Mouse (Mus musculus) intestine, embryonic 16.5 days (tissue): ENCODE results near the gene Snrnp40. TPM values are rescaled to one million over a fixed set of nuclear protein-coding genes. Genes with fewer than 3 reads are reported as not detected.

Source experiments
- ATAC-seq: fragments of 200-750 bp; cut with Nextera tagmentation; 2 replicates; pipeline ENCODE4 v1.8.0; 2017; ENCODE audit warnings: moderate TSS enrichment, moderate library complexity
- H3K27ac ChIP-seq: fragments of 300-500 bp; sonication (generic); 2 replicates; pipeline ENCODE4 v1.5.1; 2014; ENCODE audit warnings: mild to moderate bottlenecking, low read length
- H3K27me3 ChIP-seq: fragments of 300-500 bp; sonication (generic); replicated peaks from 2 replicates; pipeline ENCODE4 v1.6.1; 2014; ENCODE audit warnings: low read length, control low read depth, mixed read lengths; ENCODE audit not compliant: control insufficient read depth, insufficient read depth
- H3K36me3 ChIP-seq: fragments of 300-500 bp; sonication (generic); 2 replicates; pipeline ENCODE4 v1.6.1; 2014; ENCODE audit warnings: low read length, control low read depth; ENCODE audit not compliant: control insufficient read depth, insufficient read depth
- H3K4me1 ChIP-seq: fragments of 300-500 bp; sonication (generic); 2 replicates; pipeline ENCODE4 v1.6.1; 2014; ENCODE audit warnings: low read length, control low read depth, mixed read lengths; ENCODE audit not compliant: control insufficient read depth, insufficient read depth
- H3K4me2 ChIP-seq: fragments of 300-500 bp; sonication (generic); 2 replicates; pipeline ENCODE4 v1.6.1; 2014; ENCODE audit warnings: low read depth, low read length, control low read depth
- H3K4me3 ChIP-seq: fragments of 300-500 bp; sonication (generic); 2 replicates; pipeline ENCODE4 v1.5.1; 2014; ENCODE audit warnings: mild to moderate bottlenecking, low read length
- H3K9ac ChIP-seq: fragments of 300-500 bp; sonication (generic); 2 replicates; pipeline ENCODE4 v1.6.1; 2014; ENCODE audit warnings: low read depth, low read length
- H3K9me3 ChIP-seq: fragments of 300-500 bp; sonication (generic); 2 replicates; pipeline ENCODE4 v1.6.1; 2016; ENCODE audit warnings: low read length, control low read depth; ENCODE audit not compliant: control insufficient read depth
- WGBS: fragments of 180-500 bp; shearing (Covaris S2); extraction: QIAGEN DNeasy Blood & Tissue Kit; methylation state at CpG from one replicate; pipeline ENCODE4 v1.1.7; 2014; 5-methylcytosine and 5-hydroxymethylcytosine counted together
- polyA plus RNA-seq: library from polyadenylated mRNA; unstranded; fragments of >200 nt; fragmentation: Nextera tagmentation; extraction: Ambion mirVana; gene quantifications from 2 replicates; pipeline ENCODE4 v1.2.1, GENCODE M21; 2015

Snrnp40 gene
- polyA plus RNA-seq, 1 experiment from 2014 or later = 118 TPM

GRCm38 (mm10) chr4:130323165-130323564 is 36.8 kb upstream of the Snrnp40 start:
- H3K27ac ChIP-seq = no peak overlapping the region
- H3K9ac ChIP-seq = no peak overlapping the region
- no peak for ATAC-seq
- no peaks in the 10 kb centered on the region for H3K27me3 ChIP-seq
- H3K9me3 ChIP-seq = no peaks in the 10 kb centered on the region
- peaks cover 9% of the 10 kb centered on the region for H3K36me3 ChIP-seq
- H3K4me1 ChIP-seq = no peaks in the 10 kb centered on the region
- no peak overlapping the region for H3K4me3 ChIP-seq
- no peak overlapping the region for H3K4me2 ChIP-seq
- 69% methylated on average over 1 of the region's 1 CpGs for WGBS

GRCm38 (mm10) chr4:130323607-130324006 is 36.3 kb upstream of the Snrnp40 start:
- no peaks in the 10 kb centered on the region for H3K9me3 ChIP-seq
- no peak overlapping the region for H3K4me2 ChIP-seq
- H3K27me3 ChIP-seq = no peaks in the 10 kb centered on the region
- H3K4me1 ChIP-seq = no peaks in the 10 kb centered on the region
- H3K4me3 ChIP-seq = no peak overlapping the region
- H3K9ac ChIP-seq = no peak overlapping the region
- ATAC-seq = no peak
- H3K36me3 ChIP-seq = peaks cover 9% of the 10 kb centered on the region
- H3K27ac ChIP-seq = no peak overlapping the region
- WGBS = 80% methylated on average over 5 of the region's 5 CpGs

DNA sequence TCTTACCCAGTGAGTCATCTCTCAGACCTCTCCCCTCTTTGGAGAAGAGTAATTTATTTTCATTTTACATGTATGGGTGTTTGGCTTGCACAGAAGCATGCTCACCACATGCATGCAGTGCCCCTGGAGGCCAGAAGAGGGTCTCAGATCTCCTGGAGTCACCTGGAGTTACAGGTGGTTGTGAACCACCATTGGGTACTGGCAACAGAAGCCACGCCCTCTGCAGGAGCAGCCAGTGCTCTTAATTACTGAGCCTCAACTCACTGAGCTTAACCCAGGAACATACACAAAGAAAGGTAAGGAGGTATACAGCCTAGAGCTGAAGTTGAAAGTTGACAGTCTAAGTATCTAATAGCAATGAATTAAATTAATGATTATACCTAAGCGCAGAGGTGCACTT is 34.5 kb upstream of the Snrnp40 start:
- WGBS = 89% methylated on average over 2 of the region's 2 CpGs
- peaks cover 7% of the 10 kb centered on the region; the same call in 1 of the 2 replicates for H3K36me3 ChIP-seq

DNA sequence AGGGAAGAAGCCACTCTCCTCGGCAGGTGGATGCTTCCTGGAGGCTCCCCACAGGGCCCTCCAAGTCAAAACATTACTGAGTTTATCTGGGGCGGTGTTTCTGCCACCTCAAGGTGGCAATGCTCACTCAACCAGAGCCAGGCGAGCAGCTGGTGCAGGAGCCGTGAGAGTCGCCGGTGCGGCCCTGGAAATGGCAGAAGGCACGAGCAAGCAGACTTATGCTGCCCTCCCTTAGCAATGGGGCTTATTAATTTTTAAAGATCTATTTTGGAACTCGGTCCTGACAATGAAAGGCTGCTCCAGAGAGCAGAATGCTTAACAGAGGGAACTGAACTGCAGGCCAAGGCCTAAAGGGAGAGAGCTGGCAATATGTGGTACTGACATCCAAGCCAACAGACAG is 32.6 kb upstream of the Snrnp40 start:
- ATAC-seq = no peak
- Histone ChIP-seq H3K36me3 (peaks cover 4% of the 10 kb centered on the region; the same call in 1 of the 2 replicates), H3K4me2 (no peak overlapping the region), H3K9me3 (no peaks in the 10 kb centered on the region), H3K4me1 (no peaks in the 10 kb centered on the region), H3K9ac (no peak overlapping the region), H3K4me3 (no peak overlapping the region), H3K27ac (no peak overlapping the region), H3K27me3 (no peaks in the 10 kb centered on the region)
- 86% methylated on average over 9 of the region's 9 CpGs for WGBS

More for the DNA sequence above, 34.5 kb upstream of the Snrnp40 start:
- Histone ChIP-seq H3K4me1 (no peaks in the 10 kb centered on the region), H3K4me3 (no peak overlapping the region), H3K9me3 (no peaks in the 10 kb centered on the region), H3K27me3 (no peaks in the 10 kb centered on the region), H3K27ac (no peak overlapping the region), H3K4me2 (no peak overlapping the region), H3K9ac (no peak overlapping the region)
- no peak for ATAC-seq

- WGBS = 76% methylated on average over 5 of the region's 5 CpGs
- peaks cover 7% of the 10 kb centered on the region; the same call in 1 of the 2 replicates for H3K36me3 ChIP-seq
- H3K4me1 ChIP-seq = no peaks in the 10 kb centered on the region
- no peak overlapping the region for H3K27ac ChIP-seq
- H3K27me3 ChIP-seq = no peaks in the 10 kb centered on the region
- ATAC-seq = no peak
- H3K4me3 ChIP-seq = no peak overlapping the region
- H3K4me2 ChIP-seq = no peak overlapping the region
- no peaks in the 10 kb centered on the region for H3K9me3 ChIP-seq
- H3K9ac ChIP-seq = no peak overlapping the region
Measured at GRCm38 (mm10) chr4:130335867-130336266, 24.1 kb upstream of the Snrnp40 start.

- no peaks in the 10 kb centered on the region for H3K4me1 ChIP-seq
- no peak overlapping the region for H3K9ac ChIP-seq
- no peak for ATAC-seq
- H3K9me3 ChIP-seq = no peaks in the 10 kb centered on the region
- WGBS = 25% methylated on average over 4 of the region's 4 CpGs
- H3K4me3 ChIP-seq = no peak overlapping the region
- H3K36me3 ChIP-seq = peaks cover 7% of the 10 kb centered on the region; the same call in 1 of the 2 replicates
- no peaks in the 10 kb centered on the region for H3K27me3 ChIP-seq
- H3K27ac ChIP-seq = no peak overlapping the region
- no peak overlapping the region for H3K4me2 ChIP-seq
Measured at GRCm38 (mm10) chr4:130341691-130342090, 18.2 kb upstream of the Snrnp40 start.

DNA sequence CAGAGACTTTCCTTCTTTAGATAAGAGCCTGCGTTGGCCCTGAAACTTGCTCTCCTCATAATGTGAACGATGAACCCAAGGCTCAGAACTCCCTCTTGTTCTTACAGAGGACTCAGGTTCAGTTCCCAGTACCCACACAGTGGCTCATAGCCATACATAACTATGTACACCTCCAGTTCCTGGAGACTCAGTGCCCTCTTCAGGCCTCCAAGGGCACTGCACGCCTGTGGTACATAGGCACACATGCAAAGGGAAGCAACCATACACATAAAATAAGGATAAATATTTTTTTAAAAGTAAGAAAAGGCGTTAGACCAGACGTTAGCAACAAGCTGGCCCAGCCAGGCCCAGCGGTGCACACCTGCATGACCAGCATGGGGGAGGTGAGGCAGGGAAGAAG is 10.3 kb upstream of the Snrnp40 start:
- no peak overlapping the region for H3K27ac ChIP-seq
- H3K36me3 ChIP-seq = no peaks in the 10 kb centered on the region; the same call in 1 of the 2 replicates
- no peak for ATAC-seq
- no peaks in the 10 kb centered on the region for H3K27me3 ChIP-seq
- no peaks in the 10 kb centered on the region for H3K4me1 ChIP-seq
- WGBS = 89% methylated on average over 6 of the region's 6 CpGs
- H3K9ac ChIP-seq = no peak overlapping the region
- H3K4me2 ChIP-seq = no peak overlapping the region
- H3K4me3 ChIP-seq = no peak overlapping the region
- H3K9me3 ChIP-seq = no peaks in the 10 kb centered on the region

- Histone ChIP-seq H3K4me2 (no peak overlapping the region), H3K36me3 (no peaks in the 10 kb centered on the region; the same call in 1 of the 2 replicates), H3K27me3 (no peaks in the 10 kb centered on the region), H3K27ac (no peak overlapping the region), H3K9me3 (no peaks in the 10 kb centered on the region), H3K4me1 (no peaks in the 10 kb centered on the region), H3K4me3 (no peak overlapping the region), H3K9ac (no peak overlapping the region)
- WGBS = 87% methylated on average over 16 of the region's 16 CpGs
- no peak for ATAC-seq
Measured at GRCm38 (mm10) chr4:130350690-130351422, 9.1 kb upstream of the Snrnp40 start.

DNA sequence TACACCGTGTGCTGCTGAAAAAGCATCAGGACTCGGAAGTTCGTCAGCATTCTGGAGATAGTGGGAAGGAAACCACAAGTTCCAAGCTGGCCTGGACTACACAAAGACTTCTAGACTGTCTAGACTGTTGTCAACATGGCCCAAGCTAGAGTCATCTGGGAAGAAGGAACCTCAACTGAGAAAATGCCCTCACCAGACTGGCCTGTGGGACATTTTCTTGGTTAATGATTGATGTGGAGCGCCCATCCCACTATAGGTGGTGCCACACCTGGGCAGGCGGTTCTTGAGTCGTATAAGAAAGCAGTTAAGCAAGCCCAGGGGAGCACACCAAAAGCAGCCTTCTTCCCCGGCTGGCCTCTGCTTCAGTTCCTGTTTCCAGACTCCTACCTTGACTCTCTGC is 7.3 kb upstream of the Snrnp40 start:
- H3K9me3 ChIP-seq = no peaks in the 10 kb centered on the region
- H3K27ac ChIP-seq = 0 out of 2 replicates have a peak overlapping the region, but pooled peaks have one; percentile 5
- H3K36me3 ChIP-seq = no peaks in the 10 kb centered on the region; the same call in 1 of the 2 replicates
- WGBS = 73% methylated on average over 7 of the region's 7 CpGs
- no peak overlapping the region for H3K4me3 ChIP-seq
- H3K9ac ChIP-seq = no peak overlapping the region
- ATAC-seq = peak; percentile 95
- no peaks in the 10 kb centered on the region for H3K27me3 ChIP-seq
- no peaks in the 10 kb centered on the region for H3K4me1 ChIP-seq
- H3K4me2 ChIP-seq = no peak overlapping the region

DNA sequence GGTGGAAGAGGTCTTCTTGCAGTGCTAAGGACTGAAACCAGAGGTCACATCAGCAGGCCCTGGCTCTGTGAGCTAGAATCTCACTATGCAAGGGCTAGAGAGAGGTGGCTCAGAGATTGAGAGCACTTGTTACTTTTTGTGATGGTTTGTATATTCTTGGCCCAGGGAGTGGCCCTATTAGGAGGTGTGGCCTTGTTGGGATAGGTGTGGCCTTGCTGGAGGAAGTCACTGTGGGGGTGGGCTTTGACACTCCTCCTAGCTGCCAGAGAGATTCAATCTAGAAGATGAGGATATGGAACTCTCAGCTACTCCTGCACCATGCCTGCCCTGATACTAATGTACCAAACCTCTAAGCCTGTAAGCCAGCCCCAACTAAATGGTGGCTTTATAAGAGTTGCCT is 2.0 kb upstream of the Snrnp40 start:
- Histone ChIP-seq H3K9me3 (no peaks in the 10 kb centered on the region), H3K27ac (no peak overlapping the region), H3K4me3 (no peak overlapping the region), H3K9ac (no peak overlapping the region), H3K27me3 (no peaks in the 10 kb centered on the region), H3K4me1 (peaks cover 13% of the 10 kb centered on the region), H3K4me2 (no peak overlapping the region), H3K36me3 (no peaks in the 10 kb centered on the region)
- ATAC-seq = no peak
